Mouse (Mus musculus) layer of hippocampus, adult 6 months (tissue): Measurements from ENCODE around the gene Myocos. TPM values are rescaled to one million over a fixed set of nuclear protein-coding genes. Genes with fewer than 3 reads are reported as not detected.

ENCODE experiments used
- long read RNA-seq, 2 experiments: library from polyadenylated mRNA; unstranded; transcript quantifications; one replicate each; pipeline ENCODE4 v2.0.0; 2019 to 2020
- microRNA-seq: library from miRNA; unstranded; fragments of <30 nt; microRNA quantifications from one replicate; pipeline ENCODE4 v1.2.0, GENCODE M21; 2020
- polyA plus RNA-seq: library from polyadenylated mRNA; unstranded; fragments of <200 nt; fragmentation: Nextera tagmentation; gene quantifications from 2 replicates; pipeline ENCODE4 v1.2.3, GENCODE M21; 2021

Gene Myocos
- polyA plus RNA-seq = not detected in 2 replicates
- long read RNA-seq, experiment 1 = 0 reads
- long read RNA-seq, experiment 2 = 0 reads

DNA sequence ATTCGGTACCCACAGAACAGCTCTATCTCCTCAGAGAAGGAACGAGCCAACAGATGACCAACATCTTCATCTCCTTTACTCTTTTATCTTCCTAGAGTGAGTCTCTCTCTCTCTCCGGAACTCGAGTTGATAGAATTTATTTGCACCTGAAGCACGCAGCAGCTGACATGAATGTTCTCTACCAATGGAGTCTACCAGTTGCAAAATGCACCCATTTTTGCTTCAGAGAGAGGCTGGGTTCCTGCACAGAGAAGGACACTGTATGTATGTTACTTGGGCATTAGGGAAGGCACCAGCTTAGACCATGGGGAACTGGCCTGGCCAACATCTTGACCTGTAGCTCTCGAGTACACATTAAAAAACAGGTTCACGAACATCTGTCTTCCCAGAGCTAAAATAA, at the start of gene Myocos:
Gene Myocos (minus strand): TSS at position 101 of the 400 bp plus-strand sequence.

DNA sequence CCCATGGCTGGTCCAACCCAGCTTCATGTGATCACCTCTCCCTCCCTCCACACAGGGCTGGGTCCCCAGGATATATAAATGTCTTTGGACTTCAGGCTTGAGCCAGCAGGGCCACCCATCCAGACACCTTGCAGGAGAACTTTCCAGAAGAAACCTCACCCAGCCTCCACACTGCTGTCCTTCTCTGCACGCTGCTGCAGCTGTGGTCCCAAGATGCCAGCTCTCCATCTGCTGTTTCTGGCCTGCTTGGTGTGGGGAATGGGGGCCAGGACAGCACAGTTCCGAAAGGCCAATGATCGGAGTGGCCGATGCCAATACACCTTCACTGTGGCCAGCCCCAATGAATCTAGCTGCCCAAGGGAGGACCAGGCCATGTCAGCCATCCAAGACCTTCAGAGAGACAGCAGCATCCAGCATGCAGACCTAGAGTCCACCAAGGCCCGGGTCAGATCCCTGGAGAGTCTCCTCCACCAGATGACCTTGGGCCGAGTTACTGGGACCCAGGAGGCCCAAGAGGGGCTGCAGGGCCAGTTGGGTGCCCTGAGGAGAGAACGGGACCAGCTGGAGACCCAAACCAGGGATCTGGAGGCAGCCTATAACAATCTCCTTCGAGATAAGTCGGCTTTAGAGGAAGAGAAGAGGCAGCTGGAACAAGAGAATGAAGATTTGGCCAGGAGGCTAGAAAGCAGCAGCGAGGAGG, 18.8 kb downstream of the Myocos start, which contains the start of gene Myoc:
Gene Myoc (plus strand): TSS at position 105 of the 700 bp plus-strand sequence.

Small RNA genes lying within 50 kb of the gene (microRNA-seq; reads per million reads assigned to microRNA genes)
- not detected for gene Gm27616

Other genes starting within 250 kb of the Myocos start
- gene Dnm3, start 180.2 kb downstream of the Myocos start, polyA plus RNA-seq = 14.1 and 16.9 TPM in 2 replicates
- gene Mettl13, start 109.7 kb downstream of the Myocos start, polyA plus RNA-seq = 2.4 and 2.7 TPM in 2 replicates
- gene Vamp4, start 87.7 kb downstream of the Myocos start, polyA plus RNA-seq = 44.5 and 47.1 TPM in 2 replicates
- gene Myoc, start 19.1 kb downstream of the Myocos start, polyA plus RNA-seq = 10.3 and 16.4 TPM in 2 replicates
- gene Prrc2c, start 82.3 kb upstream of the Myocos start, polyA plus RNA-seq = 59.3 and 72.1 TPM in 2 replicates
- not detected in 2 replicates for gene Fmo4, start 155.8 kb upstream of the Myocos start, polyA plus RNA-seq
- 5.8 and 6.8 TPM in 2 replicates for gene Fmo1, start 208.4 kb upstream of the Myocos start, polyA plus RNA-seq
- gene Fmo2, start 240.5 kb upstream of the Myocos start, polyA plus RNA-seq = 0.20 and 1.9 TPM in 2 replicates